Mouse (Mus musculus): ENCODE results near the gene Xkr8. TPM values are rescaled to one million over a fixed set of nuclear protein-coding genes. Genes with fewer than 3 reads are reported as not detected.

Gene Xkr8
- polyA plus RNA-seq, 1 experiment = 4.7 TPM

GRCm38 (mm10) chr4:132718251-132718650 lies 14.1 kb downstream of the Xkr8 start:
- H3K4me3 ChIP-seq (ENCODE audit: insufficient read depth, poor library complexity, severe bottlenecking) = no peak overlapping the region
- H3ac ChIP-seq (ENCODE audit: control insufficient read depth, insufficient read length, low read depth) = no peak overlapping the region
- peaks cover 64% of the 10 kb centered on the region for H3K36me3 ChIP-seq (ENCODE audit: control insufficient read depth, insufficient read depth)
- no peaks in the 10 kb centered on the region for H3K79me3 ChIP-seq (ENCODE audit: low read depth)
- no peaks in the 10 kb centered on the region for H3K27me3 ChIP-seq (ENCODE audit: control insufficient read depth, insufficient read depth, insufficient read length)
- no peaks in the 10 kb centered on the region for H3K79me2 ChIP-seq (ENCODE audit: control insufficient read depth, insufficient read depth)
- TF ChIP-seq FOSL1 (IDR thresholded peaks at IDR 0.05; ENCODE audit: insufficient read depth, low read length, poor library complexity, severe bottlenecking) (no peak), USF1 (IDR thresholded peaks at IDR 0.05; ENCODE audit: low read depth) (no peak), MYOD1 (IDR thresholded peaks at IDR 0.05; ENCODE audit: control insufficient read depth, insufficient read length, low read depth) (no peak), MAX (IDR thresholded peaks at IDR 0.05) (no peak), MYOG (IDR thresholded peaks at IDR 0.05; ENCODE audit: control insufficient read depth, extremely low read depth, insufficient read length) (no peak), CEBPB (IDR thresholded peaks at IDR 0.05; ENCODE audit: low read depth) (no peak), CTCF (IDR thresholded peaks at IDR 0.05; ENCODE audit: control insufficient read depth, insufficient read depth, insufficient read length) (no peak)

GRCm38 (mm10) chr4:132713181-132713580 lies 19.2 kb downstream of the Xkr8 start:
- no peak overlapping the region for H3K4me3 ChIP-seq (ENCODE audit: insufficient read depth, poor library complexity, severe bottlenecking)
- no peaks in the 10 kb centered on the region for H3K27me3 ChIP-seq (ENCODE audit: control insufficient read depth, insufficient read depth, insufficient read length)
- TF ChIP-seq CEBPB (IDR thresholded peaks at IDR 0.05; ENCODE audit: low read depth) (no peak), MAX (IDR thresholded peaks at IDR 0.05) (no peak), USF1 (IDR thresholded peaks at IDR 0.05; ENCODE audit: low read depth) (no peak), CTCF (IDR thresholded peaks at IDR 0.05; ENCODE audit: control insufficient read depth, insufficient read depth, insufficient read length) (no peak), FOSL1 (IDR thresholded peaks at IDR 0.05; ENCODE audit: insufficient read depth, low read length, poor library complexity, severe bottlenecking) (no peak), MYOD1 (IDR thresholded peaks at IDR 0.05; ENCODE audit: control insufficient read depth, insufficient read length, low read depth) (no peak), MYOG (IDR thresholded peaks at IDR 0.05; ENCODE audit: control insufficient read depth, extremely low read depth, insufficient read length) (no peak)
- peaks cover 69% of the 10 kb centered on the region for H3K36me3 ChIP-seq (ENCODE audit: control insufficient read depth, insufficient read depth)
- no peaks in the 10 kb centered on the region for H3K79me2 ChIP-seq (ENCODE audit: control insufficient read depth, insufficient read depth)
- H3ac ChIP-seq (ENCODE audit: control insufficient read depth, insufficient read length, low read depth) = no peak overlapping the region
- H3K79me3 ChIP-seq (ENCODE audit: low read depth) = no peaks in the 10 kb centered on the region

- Histone ChIP-seq H3K79me3 (ENCODE audit: low read depth) (no peaks in the 10 kb centered on the region), H3K36me3 (ENCODE audit: control insufficient read depth, insufficient read depth) (peaks cover 82% of the 10 kb centered on the region), H3K4me3 (ENCODE audit: insufficient read depth, poor library complexity, severe bottlenecking) (no peak overlapping the region), H3ac (ENCODE audit: control insufficient read depth, insufficient read length, low read depth) (no peak overlapping the region), H3K27me3 (ENCODE audit: control insufficient read depth, insufficient read depth, insufficient read length) (no peaks in the 10 kb centered on the region), H3K79me2 (ENCODE audit: control insufficient read depth, insufficient read depth) (no peaks in the 10 kb centered on the region)
- no peak for TF ChIP-seq CTCF (IDR thresholded peaks at IDR 0.05; ENCODE audit: control insufficient read depth, insufficient read depth, insufficient read length)
- TF ChIP-seq MYOD1 (IDR thresholded peaks at IDR 0.05; ENCODE audit: control insufficient read depth, insufficient read length, low read depth) = no peak
Measured at GRCm38 (mm10) chr4:132706885-132707284, 25.5 kb downstream of the Xkr8 start.

GRCm38 (mm10) chr4:132702076-132702475 lies 30.3 kb downstream of the Xkr8 start:
- Histone ChIP-seq H3K4me3 (ENCODE audit: insufficient read depth, poor library complexity, severe bottlenecking) (no peak overlapping the region), H3ac (ENCODE audit: control insufficient read depth, insufficient read length, low read depth) (no peak overlapping the region), H3K36me3 (ENCODE audit: control insufficient read depth, insufficient read depth) (peaks cover 65% of the 10 kb centered on the region), H3K27me3 (ENCODE audit: control insufficient read depth, insufficient read depth, insufficient read length) (no peaks in the 10 kb centered on the region), H3K79me2 (ENCODE audit: control insufficient read depth, insufficient read depth) (no peaks in the 10 kb centered on the region), H3K79me3 (ENCODE audit: low read depth) (no peaks in the 10 kb centered on the region)
- TF ChIP-seq MYOD1 (IDR thresholded peaks at IDR 0.05; ENCODE audit: control insufficient read depth, insufficient read length, low read depth) = no peak
- TF ChIP-seq CEBPB (IDR thresholded peaks at IDR 0.05; ENCODE audit: low read depth) = no peak

GRCm38 (mm10) chr4:132693366-132693765 lies 39.0 kb downstream of the Xkr8 start:
- no peak for TF ChIP-seq MAX (IDR thresholded peaks at IDR 0.05)
- no peak for TF ChIP-seq FOSL1 (IDR thresholded peaks at IDR 0.05; ENCODE audit: insufficient read depth, low read length, poor library complexity, severe bottlenecking)
- no peak for TF ChIP-seq CEBPB (IDR thresholded peaks at IDR 0.05; ENCODE audit: low read depth)
- TF ChIP-seq USF1 (IDR thresholded peaks at IDR 0.05; ENCODE audit: low read depth) = no peak
- TF ChIP-seq MYOG (IDR thresholded peaks at IDR 0.05; ENCODE audit: control insufficient read depth, extremely low read depth, insufficient read length) = no peak
- TF ChIP-seq MYOD1 (IDR thresholded peaks at IDR 0.05; ENCODE audit: control insufficient read depth, insufficient read length, low read depth) = no peak
- no peak for TF ChIP-seq CTCF (IDR thresholded peaks at IDR 0.05; ENCODE audit: control insufficient read depth, insufficient read depth, insufficient read length)
- H3K79me2 ChIP-seq (ENCODE audit: control insufficient read depth, insufficient read depth) = no peaks in the 10 kb centered on the region
- no peak overlapping the region for H3K4me3 ChIP-seq (ENCODE audit: insufficient read depth, poor library complexity, severe bottlenecking)
- no peaks in the 10 kb centered on the region for H3K27me3 ChIP-seq (ENCODE audit: control insufficient read depth, insufficient read depth, insufficient read length)
- H3K36me3 ChIP-seq (ENCODE audit: control insufficient read depth, insufficient read depth) = peaks cover 45% of the 10 kb centered on the region
- no peaks in the 10 kb centered on the region for H3K79me3 ChIP-seq (ENCODE audit: low read depth)
- H3ac ChIP-seq (ENCODE audit: control insufficient read depth, insufficient read length, low read depth) = no peak overlapping the region

GRCm38 (mm10) chr4:132689634-132690033 lies 42.7 kb downstream of the Xkr8 start:
- Histone ChIP-seq H3K79me2 (ENCODE audit: control insufficient read depth, insufficient read depth) (no peaks in the 10 kb centered on the region), H3K27me3 (ENCODE audit: control insufficient read depth, insufficient read depth, insufficient read length) (no peaks in the 10 kb centered on the region), H3ac (ENCODE audit: control insufficient read depth, insufficient read length, low read depth) (no peak overlapping the region), H3K36me3 (ENCODE audit: control insufficient read depth, insufficient read depth) (peaks cover 42% of the 10 kb centered on the region), H3K79me3 (ENCODE audit: low read depth) (no peaks in the 10 kb centered on the region), H3K4me3 (ENCODE audit: insufficient read depth, poor library complexity, severe bottlenecking) (no peak overlapping the region)
- no peak for TF ChIP-seq MYOD1 (IDR thresholded peaks at IDR 0.05; ENCODE audit: control insufficient read depth, insufficient read length, low read depth)
